Mouse (Mus musculus) testis, postnatal 14 days (tissue): ENCODE measurements at regions not wholly inside any gene's neighbourhood (a gene's known extent, or its start where the extent isn't known, plus 50 kb on each side); places are given as distances from the start of the nearest gene placed in this dataset.

ENCODE experiments used
- DNase-seq: peaks from one replicate; pipeline ENCODE4 v3.0.0; 2021; ENCODE audit warnings: low spot score

- peak; percentile 20 for DNase-seq
These were observed 103.5 kb upstream of the Cd180 start for GRCm38 (mm10) chr13:102589680-102590435.

DNA sequence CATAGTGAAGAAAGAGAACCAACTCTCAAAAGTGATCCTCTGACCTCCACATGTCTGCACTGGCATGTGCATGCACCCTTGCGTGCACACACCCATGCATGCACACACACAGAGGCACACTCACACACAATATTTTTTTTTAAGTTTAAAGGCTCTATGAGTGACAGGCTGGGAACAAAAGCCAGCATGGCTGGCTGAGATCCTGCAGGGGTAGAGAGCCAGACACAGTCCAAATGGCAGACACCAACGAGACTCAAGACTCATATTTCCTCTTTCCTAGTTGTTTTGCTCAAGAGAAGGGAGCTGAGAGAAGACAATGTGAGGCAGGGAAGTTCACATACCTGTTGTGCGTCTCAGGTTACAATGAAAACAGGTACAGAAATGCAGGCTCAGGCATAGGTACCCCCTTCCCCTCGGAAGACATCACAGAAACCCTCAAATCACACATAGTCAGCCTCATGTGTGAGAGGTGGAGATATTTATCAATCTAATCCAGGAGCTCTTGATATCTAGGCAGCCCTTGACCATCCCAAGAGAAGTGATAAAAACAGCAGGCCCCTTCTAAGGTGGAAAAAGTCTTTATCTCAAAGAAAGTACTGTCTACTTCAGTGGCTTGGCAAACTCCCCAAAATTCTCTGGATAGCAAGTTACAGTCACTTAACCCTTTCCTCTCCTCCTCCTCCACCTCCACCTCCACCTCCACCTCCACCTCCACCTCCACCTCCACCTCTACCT is 101.4 kb upstream of the Cd180 start:
- DNase-seq, result no peak

DNA sequence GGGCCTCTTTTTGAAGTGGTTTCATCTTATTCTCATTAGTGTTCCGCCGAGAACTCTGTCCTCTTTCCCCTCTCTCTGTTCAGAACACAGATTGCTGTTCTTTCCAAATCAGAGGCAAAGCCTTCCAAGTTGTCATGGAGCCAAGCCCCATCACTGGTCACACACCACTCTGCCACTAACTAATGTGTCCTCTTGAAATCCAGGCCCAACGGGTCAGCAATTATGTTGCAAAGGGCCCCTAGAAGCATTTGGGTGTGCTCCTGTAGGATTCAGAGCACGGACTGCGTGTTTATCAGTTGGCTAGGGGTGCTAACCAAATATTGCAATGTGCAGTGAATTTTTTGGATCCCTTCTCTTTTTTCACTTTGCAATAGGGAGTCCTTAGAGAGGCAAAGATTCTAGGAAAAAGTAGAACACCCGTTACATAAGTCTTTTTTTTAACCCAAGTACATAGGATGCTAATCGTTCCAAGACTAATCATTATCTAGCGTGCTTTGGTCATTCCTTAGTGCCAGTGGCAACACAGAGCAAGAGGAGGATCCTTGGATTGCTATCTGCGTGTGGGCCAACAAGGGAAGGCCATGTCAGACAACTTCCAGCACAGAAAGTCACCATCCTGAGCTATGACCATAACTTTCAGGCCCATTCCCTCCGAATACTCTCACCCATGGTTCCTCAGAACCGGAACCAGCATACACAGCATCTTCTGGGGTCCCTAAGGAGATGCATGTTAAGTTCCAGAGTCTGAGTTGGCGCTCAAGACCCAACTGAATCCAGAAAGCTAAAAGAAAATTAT is 99.8 kb upstream of the Cd180 start:
- peak; percentile 66 for DNase-seq

GRCm38 (mm10) chr13:102594201-102594600 is 99.2 kb upstream of the Cd180 start:
- DNase-seq, result no peak

DNA sequence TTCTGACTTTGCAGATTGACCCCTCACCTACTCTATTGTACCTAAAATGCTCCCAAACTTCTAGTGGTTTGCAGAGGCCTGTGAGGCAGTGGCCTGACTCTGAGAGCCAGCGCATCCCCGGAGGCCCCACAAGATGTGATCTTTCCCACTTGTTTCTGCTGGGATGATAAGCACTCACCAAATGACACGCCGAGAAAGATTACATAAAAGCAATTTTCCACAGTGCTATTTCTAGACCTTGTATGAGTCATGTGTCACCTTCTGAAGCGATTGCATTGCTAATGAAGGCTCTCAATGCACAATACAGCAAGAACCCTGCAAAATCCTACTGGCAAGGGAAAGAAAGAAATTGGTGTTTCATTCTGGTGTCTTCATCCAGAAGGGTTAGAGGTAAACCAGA is 97.8 kb upstream of the Cd180 start:
- DNase-seq, result no peak

DNA sequence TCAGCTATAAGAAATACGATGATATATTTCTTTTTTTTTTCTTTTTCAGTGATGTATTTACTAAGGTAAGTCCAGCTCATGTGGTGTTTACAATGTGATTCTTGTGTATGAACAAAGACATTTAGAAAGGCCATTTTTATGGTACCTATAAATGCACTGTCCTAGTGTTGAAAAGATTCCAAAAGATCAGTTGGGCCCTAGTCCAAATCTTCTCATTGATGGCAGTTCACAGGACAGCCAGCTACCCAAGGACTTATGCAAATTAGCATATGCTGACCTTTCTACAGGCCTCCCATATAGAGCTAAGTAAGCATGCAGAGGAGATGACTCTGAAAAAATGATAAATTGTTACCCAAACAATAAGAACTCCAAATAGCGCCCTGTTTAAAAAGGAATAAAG is 97.3 kb upstream of the Cd180 start:
- no peak for DNase-seq

DNA sequence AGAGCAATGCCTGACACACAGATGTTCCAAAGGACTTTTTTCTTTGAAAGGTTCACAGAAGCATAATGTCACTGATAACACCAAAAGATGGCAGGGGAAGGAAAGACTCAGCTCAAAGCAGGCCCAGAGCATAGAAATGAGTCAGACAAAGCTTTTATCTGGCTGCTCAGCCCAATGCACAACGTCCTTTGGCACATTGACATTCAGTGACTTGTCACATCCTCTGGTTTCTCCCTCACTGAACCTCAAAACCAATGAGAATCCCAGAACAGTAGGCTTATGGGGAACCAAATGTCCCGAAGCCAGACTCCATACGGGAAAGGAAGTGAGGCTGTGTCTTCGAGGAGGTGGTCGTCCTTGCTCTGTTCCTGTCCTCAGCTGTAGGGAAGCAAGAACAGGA is 95.2 kb upstream of the Cd180 start:
- no peak for DNase-seq

DNA sequence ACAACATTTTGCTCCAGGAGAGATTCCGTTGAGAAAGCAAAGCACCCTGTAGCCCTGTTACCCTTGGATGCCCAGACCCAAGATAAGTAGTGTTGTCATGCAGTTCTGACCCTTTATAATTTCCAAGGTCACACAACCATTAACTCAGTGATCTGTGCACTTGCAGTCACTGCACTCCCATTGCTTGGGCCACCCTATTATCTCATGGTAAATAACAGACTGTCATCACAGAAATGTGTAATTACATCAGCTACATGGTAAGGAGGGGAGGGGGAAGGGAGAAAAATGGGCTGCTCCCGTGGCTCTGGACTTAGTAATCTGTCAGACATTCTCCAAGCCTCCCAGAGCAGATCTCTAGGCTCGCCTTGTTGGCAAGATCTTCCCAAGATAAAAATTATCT is 93.8 kb upstream of the Cd180 start:
- DNase-seq, result no peak

- DNase-seq, result no peak
These were observed 93.3 kb upstream of the Cd180 start for GRCm38 (mm10) chr13:102600026-102600425.

GRCm38 (mm10) chr13:102624461-102624860 is 68.9 kb upstream of the Cd180 start:
- no peak for DNase-seq

DNA sequence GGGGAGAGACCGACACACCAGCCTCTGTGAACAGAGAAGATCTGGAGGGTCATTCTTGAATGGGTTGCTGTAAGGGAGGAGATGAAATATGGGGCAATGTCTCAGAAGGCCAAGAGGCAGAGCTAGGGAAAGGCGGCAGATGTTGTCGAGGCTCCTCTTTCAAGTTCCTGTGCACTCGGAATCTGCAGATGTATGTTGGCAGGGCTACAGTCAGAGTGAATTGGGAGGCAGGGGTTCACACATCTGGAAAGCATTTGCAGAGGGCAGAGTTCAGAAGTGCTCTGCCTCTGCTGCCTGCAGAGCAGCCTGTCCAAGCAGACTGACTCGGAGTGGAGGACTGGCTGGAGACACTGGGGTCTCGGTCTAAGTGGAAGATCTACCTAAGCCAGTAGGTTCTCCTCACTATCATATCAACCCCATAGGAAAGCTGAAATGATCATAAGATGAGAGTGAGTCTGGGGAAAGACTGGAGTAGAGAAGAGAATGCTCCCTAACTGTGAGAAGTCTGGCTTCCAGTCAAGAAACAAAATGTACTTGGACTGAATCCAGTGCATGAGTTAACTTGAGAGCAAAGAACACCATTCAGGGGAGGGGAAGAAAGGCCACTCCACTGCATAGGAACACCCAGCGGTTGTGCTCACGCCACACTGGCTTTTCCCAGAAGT is 68.1 kb upstream of the Cd180 start:
- DNase-seq, result peak; percentile 79

- no peak for DNase-seq
These were observed 67.5 kb upstream of the Cd180 start for GRCm38 (mm10) chr13:102625836-102626340.

GRCm38 (mm10) chr13:102627786-102628185 is 65.6 kb upstream of the Cd180 start:
- DNase-seq, result no peak

DNA sequence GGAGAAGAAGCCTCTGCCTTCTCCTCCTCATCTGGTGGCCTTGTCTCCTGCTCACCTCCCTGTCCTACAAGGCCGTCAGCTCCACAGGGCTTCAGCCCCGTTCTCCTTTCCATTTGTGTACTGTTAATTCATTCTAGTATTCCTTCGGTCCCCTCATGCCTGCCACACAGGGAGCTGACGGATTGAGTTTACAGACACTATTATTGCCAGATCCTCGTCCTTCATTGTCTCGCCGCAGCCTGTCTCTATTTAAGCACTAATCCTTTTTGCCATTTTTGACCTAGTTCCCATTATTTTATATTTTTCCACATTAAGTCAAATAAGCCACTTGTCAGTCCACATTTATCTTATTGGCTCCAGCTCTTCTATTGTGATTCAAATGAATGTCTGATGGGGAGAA is 64.2 kb upstream of the Cd180 start:
- DNase-seq, result no peak

GRCm38 (mm10) chr13:102634236-102634957 is 59.0 kb upstream of the Cd180 start:
- DNase-seq, result no peak

DNA sequence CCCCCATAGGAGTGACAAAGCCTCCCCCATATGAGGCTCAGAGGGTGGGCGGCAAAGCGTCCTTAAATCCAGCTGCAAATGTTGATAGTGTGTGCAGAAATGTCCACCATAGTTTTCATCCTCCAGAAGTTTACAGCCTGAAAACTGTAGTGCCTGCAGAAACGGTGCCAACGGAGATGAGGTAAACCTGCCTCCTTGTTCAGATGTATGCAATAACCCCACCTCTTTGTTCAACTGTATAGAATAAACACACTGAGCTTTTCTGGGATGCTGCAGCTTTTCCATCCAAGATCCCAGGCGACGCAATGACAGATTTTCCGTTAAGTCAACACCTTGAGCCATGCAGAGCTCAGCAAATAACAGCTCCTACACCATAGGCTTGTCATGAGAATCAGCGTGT is 57.3 kb upstream of the Cd180 start:
- no peak for DNase-seq

DNA sequence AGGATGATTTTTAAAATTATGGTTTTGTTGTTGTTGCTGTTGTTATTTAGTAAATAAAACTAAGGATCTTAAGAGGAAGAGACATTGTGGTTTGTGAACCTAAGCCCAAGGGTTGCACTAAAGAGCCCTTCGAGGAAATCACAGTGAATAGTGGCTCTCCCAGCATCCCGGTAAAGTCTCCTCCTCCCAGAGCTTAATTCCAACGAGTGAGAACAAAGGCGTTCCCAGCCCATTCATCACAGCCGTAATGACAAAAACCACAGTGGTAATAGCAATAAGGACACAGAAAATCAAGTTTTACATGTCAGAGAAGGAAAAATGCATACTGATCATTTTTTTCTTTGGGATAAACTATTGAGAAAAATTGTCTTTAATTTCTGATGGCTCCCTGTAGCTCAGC is 56.3 kb upstream of the Cd180 start:
- DNase-seq, result no peak

DNA sequence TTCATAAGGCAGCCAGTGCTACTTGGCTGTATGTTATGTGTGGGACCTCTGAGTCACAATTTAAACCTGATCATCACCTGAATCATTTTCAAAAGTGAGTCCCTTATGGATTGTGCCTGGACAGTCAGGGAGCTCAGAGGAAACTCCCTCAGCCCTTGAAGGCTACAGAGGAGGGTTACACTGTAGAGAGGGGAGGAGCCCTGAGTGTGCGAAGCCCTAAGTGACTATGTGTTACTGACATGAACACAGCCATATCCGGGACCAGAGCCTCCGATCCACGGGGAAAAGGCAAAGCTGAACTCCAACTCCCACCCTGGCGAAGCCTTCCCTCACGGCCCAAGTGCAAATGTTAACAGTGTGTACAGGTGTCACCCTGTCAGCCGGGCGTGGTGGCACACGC is 53.7 kb upstream of the Cd180 start:
- no peak for DNase-seq

DNA sequence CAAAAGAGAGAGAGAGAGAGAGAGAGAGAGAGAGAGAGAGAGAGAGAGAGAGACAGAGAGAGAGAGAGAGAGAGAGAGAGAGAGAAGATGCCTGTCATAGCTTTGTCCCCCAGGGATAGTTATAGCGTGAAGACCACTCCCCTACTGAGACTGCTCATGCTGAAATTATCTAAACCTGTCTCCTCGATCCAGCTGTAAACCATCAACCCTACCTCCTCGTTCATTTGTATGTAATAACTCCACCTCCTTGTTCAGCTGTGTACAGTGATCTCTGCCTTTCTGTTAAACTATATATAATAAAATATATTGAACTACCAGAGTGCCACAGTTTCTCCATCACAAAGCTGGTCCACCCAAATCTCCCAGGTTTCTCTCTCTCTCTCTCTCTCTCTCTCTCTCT is 53.2 kb upstream of the Cd180 start:
- no peak for DNase-seq
